Mouse (Mus musculus): Measurements from ENCODE around the gene Ak2.

Gene Ak2

DNA sequence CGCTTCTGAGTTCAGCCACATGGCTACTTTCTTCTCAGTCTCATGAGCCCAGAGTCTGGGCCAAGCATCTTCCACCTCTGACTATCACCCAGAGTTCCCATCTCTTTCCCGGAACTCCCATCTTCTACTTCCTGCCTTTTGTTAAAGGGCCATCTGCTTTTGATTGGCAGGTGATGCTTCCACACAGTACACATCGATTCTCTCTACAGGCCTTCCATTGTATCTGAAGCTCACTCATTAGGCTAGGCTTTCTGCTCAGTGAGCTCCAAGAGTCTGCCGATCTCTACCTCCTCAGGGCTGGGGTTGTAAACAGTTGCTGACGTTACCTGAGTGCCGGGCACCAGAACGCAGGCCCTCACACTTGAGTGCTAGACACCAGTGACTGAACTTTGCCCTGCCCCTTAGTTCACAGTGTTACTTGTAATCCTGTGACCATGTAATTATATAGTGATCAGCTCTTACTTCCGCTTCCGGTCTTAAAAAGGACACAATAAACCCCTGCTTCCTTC, at the start of gene Ak2:
Gene Ak2, plus strand, starts transcription at position 459 of the 509 bp plus-strand sequence.
- no peak for DNase-seq (ENCODE audit: extremely low spot score, low spot score)

DNA sequence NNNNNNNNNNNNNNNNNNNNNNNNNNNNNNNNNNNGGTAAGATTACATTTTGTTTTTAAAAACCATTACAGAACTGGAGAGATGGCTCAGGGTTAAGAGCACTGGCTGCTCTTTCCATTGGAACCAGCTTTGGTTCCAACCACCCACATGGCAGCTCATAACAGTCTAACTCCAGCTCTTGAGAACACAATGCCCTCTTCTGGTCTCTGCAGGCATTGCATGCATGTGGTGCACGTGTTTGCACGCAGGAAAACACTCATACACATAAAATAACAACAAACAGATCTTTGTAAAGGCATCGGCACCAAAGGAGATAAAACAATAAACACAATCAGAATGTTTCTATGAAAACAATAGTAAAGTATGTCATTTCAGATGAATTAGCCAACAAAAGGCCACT, 49.4 kb upstream of the Ak2 start:
- no peak for DNase-seq (ENCODE audit: extremely low spot score, low spot score)

- no peak for DNase-seq (ENCODE audit: extremely low spot score, low spot score)
Measured at GRCm38 (mm10) chr4:128946736-128947135, 45.0 kb upstream of the Ak2 start.

DNA sequence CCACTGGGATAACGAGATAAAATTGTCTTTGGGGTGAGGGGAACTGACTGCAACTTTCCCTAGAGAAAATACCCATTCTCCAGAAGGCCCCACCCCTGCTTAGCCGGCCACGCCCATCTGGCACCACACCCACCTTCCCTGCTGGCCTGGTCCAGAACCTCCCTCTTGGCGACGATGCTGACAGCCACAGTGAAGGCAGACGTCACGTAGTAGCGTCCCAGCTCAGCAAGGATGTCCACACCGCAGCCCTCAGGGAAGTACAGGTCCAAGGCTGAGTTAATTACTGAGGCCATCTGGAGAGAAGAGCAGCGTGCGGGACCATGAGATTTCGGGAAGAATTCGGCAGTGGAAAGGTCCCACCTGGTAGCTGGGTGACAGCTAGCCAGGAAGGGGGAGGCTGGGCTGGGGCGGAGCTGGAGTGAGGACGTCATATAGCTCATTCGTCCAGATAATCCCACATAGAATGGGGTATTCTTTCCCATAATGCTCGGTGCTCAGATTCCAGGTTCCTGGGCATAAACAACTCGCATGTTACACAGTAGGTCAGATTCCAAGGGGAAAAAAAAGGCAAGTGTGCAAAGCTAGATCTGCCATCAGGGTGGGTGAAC, 44.3 kb upstream of the Ak2 start:
- no peak for DNase-seq (ENCODE audit: extremely low spot score, low spot score)

- DNase-seq (ENCODE audit: extremely low spot score, low spot score) = peak; percentile 63
Measured at GRCm38 (mm10) chr4:128948137-128948674, 43.6 kb upstream of the Ak2 start.

GRCm38 (mm10) chr4:128949470-128950005, 42.2 kb upstream of the Ak2 start:
- DNase-seq (ENCODE audit: extremely low spot score, low spot score) = no peak

GRCm38 (mm10) chr4:128950461-128950860, 41.3 kb upstream of the Ak2 start:
- no peak for DNase-seq (ENCODE audit: extremely low spot score, low spot score)

DNA sequence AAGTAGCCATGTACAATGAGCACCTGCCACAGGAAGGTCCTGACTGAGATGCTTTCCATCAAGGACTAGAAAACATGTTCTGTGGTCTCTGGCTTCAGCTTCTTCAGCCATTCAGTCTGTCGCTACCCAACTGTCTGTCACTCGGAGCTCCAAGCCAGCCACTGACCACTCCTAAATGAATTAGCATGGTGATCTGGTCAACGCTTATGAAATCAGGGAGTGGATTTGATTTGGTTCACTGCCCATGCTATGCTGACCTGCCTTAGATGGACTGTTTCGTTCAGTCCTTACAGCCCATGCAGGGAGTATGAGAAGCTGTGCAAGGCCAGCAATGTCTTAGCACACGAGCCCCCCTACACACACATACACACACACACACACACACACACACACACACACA, 37.9 kb upstream of the Ak2 start:
- no peak for DNase-seq (ENCODE audit: extremely low spot score, low spot score)

- DNase-seq (ENCODE audit: extremely low spot score, low spot score) = peak; percentile 66
Measured at GRCm38 (mm10) chr4:128957155-128957911, 34.4 kb upstream of the Ak2 start.

GRCm38 (mm10) chr4:128958156-128958555, 33.6 kb upstream of the Ak2 start:
- no peak for DNase-seq (ENCODE audit: extremely low spot score, low spot score)

GRCm38 (mm10) chr4:128958849-128959248, 32.9 kb upstream of the Ak2 start:
- no peak for DNase-seq (ENCODE audit: extremely low spot score, low spot score)

- no peak for DNase-seq (ENCODE audit: extremely low spot score, low spot score)
Measured at GRCm38 (mm10) chr4:128959676-128960075, 32.1 kb upstream of the Ak2 start.

DNA sequence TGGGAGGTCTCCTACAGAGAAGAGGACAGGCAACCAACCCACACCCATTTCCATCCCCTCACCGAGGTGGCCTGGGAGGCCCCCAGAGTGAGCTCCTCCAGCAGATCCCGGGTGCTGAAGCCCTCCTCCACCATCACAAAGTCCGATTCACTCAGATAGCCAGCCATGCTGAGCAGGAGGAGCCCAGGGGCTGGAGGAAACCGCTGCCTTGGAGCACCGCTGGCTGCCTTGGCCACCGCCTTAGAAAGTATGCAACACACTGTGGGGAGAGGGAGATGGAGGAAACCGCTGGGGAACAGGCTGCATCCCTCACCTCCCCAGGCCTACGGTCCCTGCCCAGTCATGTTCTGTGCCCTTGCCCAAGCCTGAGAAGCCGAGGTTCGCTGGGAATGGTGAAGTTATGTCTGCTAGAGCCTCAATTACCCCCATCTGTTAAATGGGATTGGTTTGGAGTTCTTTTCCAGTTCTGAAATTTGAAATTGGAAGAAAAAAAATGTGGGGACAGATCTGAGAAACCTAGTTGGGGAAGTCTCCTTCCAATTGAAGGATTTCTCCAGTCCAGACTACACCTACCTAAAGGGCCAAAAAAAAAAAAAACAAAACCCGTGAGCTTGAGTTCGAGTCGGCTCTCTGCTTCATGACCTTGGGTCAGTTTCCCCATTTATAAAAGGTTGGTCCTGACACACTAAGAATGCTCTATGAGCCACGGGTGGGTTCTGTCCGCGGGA, 30.3 kb upstream of the Ak2 start:
- peak; percentile 40 for DNase-seq (ENCODE audit: extremely low spot score, low spot score)

DNA sequence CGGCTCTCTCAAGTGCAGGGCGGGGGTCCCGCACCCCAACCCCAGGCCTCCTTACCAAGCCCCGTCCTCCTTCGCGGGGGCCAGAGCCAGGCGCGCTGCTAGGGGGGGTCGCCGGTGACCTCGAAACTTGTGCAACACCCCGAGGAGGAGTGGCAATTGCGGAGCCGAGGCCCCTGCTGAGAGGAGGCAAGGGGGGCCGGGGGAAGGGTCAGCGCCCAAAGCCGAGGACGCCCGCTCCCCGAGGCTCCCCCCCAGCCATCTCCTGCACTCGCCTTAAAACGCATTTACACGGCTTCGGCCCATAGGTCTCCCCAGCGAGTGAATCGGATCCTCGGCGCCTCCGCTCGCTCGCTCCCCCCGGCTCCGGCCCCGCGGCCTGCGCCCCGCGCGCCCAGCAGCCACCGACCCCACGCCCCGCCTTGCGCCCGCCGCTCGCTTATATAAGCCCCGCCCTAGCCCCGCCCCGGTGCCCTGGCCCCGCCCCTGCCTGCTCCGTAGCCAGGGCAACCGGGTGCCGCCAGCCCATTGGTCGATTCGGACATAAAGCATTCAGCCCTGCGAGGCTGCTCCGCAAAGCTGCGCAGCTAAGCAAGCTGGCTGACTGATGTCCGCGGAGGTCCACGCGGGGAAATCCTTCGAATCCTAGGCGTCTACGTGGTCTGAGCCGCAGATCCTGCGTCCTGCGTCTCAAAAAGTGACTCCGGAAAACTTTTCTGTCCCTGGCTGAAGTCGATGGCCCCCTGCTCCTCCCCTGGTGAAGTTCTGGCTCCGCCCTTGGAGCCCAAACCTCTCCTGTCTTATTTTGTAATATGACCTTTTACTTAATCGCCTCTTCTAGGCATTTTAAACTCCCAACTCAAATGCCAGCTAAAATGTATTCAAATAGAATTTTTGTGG, 29.5 kb upstream of the Ak2 start, which contains the start of gene Azin2:
Gene Azin2, minus strand, starts transcription at position 414 of the 897 bp plus-strand sequence.
- peak; percentile 100 for DNase-seq (ENCODE audit: extremely low spot score, low spot score)

DNA sequence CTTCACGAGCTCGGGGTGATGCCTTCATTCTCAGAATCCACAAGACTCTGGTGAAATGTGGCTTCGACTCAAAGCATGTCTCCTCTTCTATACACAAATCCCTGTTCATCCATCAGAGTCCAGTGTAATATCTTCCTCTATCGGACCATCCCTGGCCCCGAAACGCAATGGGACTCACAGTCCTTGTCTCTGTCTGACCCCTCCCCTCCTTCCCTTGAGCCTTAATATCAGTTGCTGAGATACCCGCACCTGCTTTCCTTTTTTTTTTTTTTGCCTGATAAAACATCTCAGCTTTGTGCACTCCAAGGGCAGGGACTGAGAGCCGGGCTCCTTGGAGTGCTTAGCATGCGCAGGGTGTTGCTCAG, 28.9 kb upstream of the Ak2 start:
- peak; percentile 40 for DNase-seq (ENCODE audit: extremely low spot score, low spot score)

GRCm38 (mm10) chr4:128966751-128967150, 25.0 kb upstream of the Ak2 start:
- no peak for DNase-seq (ENCODE audit: extremely low spot score, low spot score)

DNA sequence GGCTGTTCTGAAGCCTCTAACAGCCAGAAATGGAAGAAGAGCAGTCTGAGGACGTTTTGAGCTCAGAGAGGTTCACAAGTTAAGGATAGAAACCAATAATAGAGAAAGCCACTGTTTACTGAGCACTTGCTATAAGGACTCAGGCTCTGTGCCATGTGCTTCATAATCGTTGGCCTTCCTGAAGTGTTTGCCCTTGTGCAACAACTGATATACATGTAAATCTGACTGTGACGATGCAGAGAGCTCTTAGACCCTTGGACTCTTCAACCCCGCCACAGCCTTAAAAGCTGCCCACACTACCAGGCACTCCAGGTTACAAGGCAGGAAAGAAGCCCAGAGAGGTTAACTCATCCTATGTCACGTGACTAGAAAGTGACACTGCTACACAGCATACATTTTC, 22.7 kb upstream of the Ak2 start:
- DNase-seq (ENCODE audit: extremely low spot score, low spot score) = no peak

GRCm38 (mm10) chr4:128969607-128970416, 21.9 kb upstream of the Ak2 start:
- DNase-seq (ENCODE audit: extremely low spot score, low spot score) = no peak

DNA sequence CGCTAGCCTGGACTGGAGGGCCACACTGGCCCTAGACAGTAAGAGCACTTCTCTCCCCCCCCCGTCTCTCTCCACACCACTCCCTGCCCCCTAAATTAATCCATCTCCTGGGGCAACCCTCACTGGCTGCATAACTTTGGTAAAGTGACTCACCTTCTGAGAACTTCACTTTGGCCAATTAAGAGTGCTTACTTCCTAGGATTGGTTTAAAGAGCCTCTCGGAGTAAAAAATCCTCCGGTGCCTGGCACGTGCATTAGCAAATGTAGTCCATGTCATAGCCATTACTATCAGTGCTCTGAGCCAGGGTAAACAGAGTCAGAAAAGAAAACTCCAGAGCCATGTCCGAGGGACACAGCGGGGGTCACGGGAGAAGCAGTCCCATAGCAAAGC, 21.3 kb upstream of the Ak2 start:
- DNase-seq (ENCODE audit: extremely low spot score, low spot score) = no peak
